Mouse (Mus musculus): ENCODE results near the gene Fut1.
"Not testable (repeated sequence)": the region's sequence is repeated elsewhere in the genome, so short reads cannot be mapped to it uniquely, and the experiment has no call there.

The Fut1 gene

DNA sequence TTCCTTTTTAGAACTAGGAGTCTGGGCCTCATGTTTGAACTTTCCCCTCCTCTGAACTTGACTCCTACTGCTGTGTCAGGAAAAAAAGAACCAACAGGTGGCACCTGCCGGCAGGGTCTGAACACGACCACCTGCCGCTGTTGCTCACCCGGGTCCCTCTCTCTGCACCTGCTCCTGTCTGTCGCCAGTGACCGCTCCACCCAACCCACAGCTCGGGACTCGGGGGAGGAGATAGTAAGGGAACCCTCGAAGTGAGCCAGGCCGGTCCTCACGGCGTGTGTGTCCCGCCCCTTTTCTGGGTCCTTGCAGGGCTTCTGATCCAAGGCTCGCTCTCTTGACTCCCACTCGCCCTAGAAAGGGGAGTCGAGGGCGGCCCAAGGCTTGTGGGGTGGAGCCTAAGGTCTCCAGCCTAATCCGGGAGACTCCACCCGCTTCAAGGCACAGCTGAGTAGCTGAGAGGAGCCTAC is 22.5 kb downstream of the Fut1 start, which contains the start of gene Mamstr:
Gene Mamstr, plus strand, starts transcription at position 417 of the 467 bp plus-strand sequence.
- DNase-seq: no peak

DNA sequence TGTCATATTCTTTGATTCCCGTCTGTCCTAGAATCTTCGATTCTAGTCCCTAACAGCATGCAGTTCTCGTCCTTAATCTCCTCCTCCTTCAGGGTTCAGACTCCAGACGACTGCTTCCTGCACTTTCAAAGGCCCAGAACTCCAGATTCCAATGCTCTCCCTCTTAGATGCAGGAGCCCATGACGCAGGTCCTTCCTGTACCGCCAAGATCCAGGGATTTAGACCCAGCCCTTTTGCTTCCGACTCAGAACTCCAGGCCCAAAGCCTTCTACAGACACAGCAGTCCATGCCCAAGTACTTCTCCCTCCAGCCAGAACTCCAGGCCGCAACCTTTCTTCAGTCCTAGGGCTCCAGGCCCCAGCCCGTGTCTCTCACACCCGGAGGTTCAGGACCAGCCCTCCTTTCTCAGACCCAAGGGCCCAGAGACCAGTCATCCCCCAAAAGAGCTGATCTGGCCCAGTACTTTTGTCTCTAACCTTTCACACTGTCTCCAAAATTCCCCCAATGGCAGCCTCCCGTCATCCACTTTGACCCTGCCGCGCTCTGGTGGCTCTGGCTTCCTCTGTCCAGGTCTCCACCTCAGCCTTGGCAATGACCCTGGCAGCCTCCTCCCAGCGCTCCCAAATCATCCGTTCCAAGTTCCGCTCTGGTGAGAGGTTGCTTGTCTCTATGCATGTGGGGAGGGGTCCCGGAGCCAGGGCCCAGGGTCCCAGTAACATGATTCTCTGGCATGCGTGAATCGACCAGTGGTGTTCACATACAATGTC is 23.3 kb downstream of the Fut1 start:
- peak; percentile 48 to 56 for DNase-seq

DNA sequence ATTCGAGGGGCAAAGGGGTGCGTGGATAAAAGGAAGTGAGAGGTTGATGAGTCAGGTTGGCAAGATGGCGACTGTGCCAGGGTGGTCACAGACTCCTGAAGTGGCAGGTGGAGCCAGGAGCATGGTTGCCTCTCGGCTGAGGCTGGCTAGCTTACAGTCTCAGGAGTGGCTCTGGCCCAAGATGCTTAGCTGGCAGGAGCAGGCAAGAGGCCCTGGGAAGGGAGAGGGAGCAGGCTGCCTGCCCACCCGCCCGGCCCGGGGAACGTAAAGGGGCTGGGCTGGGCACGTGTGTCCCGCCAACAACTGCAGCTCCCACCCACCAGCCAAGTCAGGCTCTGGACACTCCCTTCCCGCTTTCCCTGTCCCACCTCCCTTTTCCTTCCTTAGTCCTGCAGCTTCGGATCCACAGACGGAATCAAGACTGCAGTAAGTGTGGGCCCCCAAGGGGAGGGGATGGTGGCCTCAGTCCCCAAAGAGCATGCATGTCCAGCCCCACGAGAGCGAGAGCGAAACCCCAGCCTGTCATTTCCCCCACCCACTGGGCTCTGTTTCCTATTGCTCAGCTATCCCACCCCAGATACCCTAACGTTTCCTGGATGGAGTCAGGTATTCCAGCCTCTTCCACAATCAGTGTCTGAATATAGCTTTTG is 24.4 kb downstream of the Fut1 start:
- peak; percentile 39 to 55 for DNase-seq

DNA sequence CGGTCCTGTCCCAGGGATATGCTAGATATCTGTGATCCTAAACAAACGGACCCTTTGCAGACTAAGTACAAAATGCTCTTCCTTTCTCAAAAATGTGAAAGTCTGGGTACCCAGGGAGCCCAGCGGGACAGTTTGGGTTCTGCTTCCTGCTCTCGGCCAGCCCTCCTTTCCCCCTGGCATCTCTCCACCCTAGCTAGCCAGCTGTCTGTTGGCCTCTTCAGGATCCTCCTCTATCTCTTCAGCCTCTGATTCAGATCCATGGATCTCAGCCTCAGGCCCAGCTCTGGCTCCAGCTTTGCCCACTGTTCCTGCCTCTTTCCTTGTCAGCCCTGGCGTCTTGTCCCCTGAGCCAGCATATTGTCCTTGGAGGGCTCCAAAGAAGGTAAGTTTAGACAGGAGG is 25.0 kb downstream of the Fut1 start:
- no peak for DNase-seq

DNA sequence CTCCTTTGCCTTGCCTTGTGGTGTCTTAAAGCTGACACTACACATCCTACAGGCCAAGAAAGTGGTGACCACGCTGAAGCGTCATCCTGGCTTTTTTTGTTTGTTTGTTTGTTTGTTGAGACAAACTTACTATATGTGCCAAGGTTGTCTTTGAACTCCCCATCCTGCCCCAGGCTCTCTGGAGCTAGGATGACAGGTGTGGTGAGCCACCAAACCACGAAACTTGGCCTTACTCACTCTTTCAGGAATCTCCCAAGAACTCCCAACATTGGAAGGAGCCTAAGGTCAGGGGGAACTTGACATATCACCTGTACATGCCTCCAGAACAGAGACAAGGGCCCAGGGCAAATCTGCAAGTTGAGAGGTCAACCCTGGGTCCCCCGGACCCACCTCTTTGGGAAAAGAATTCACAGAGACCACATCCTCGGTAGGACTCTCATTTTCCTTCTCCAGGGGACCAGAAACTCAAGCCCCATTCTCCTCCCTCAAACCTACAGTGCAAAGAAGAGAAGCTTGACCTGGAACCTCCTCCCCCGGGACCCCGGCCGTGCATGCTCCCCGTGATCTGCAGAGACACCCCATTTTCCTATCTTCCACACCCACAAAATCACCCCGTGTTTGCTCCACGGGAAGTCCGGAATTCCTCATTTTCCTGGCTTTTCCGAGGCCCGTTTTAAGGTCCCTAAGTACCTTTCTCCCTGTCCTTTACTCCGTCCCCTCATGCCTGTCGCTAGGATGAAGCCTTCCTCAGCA is 25.6 kb downstream of the Fut1 start:
- DNase-seq: no peak

DNA sequence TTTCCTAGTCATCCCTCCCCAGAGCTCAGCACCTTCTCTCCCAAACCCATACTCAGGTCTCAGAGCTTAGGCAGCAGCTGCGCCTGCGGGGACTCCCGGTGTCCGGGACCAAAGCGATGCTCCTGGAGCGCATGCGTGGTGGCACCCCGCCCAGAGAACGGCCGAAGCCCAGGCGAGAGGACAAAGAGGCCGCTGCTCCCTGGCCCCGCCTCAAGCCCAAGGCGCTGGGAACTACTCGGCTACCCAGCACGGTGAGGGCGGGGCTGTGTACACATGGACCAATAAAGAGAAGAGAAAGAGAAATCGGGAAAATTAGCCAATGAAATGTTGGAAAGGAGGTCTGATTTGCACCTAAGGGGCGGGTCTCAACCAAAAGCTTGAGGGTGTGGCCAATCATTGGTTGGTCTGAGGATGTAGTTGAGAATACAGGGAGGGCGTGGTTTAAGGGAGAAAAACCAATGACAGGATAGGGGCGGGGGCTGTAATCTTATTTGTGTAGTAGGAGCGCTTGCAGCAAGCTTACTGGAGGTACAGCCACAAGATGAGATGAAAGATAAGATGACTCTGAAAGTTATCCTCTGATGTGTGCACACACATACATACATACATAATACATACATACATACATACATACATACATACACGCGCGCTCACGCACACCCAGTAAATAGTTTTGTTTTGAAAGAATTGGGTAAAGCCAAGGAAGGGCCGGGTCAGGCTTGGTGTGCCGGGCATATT is 26.5 kb downstream of the Fut1 start:
- DNase-seq: peak; percentile 91 to 93

DNA sequence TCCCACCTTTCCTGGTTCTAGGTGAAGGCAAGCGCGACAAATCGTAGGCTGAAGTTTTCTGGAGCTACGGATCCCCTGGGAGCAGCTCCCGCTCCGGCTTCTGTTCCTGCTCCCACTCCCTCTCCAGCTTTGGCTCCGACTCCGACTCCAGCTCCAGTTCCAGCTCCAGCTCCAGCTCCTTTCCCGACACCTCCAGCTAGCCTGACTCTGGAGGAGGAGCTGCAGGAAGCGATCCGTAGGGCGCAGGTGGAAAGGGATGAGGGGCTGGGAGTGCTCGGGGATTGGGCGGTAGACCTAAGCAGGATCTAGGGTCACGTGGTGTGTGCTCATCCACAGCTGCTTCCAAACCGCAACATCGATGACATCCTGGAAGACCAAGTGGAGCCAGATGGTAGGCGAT is 27.1 kb downstream of the Fut1 start:
- no peak for DNase-seq

DNA sequence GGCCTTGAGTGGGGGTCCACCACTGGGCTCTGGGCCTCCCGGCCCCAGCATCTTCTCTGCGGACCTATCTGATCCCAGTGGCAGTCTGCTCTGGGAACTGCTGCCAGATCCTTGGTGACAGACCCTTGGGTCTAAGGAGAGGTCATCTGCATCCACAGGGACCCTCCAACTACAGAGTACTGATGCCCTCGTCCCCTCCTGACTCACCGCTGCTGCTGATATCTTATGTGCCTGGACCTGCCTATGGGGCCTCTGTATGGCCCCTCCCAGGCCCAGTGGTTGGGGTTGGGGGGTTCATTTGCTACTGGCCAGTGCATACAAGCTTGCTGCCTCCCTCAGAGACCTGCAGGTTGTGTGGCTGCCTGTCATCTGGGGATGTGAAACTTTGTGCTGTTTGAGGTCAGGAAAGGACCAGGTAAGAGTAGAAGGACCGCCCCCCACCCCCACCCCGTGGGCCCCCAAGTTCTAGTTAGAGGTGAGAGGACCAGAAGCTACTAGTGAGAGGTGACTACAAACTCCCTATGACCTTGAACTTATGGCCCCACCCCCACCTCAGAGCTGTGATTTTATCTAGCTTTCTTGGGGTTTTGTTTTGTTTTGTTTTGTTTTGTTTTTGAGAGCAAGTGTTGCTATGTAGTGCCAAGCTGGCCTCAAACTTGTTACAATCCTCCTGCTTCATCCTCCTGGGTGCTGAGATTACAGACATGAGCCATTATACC is 27.9 kb downstream of the Fut1 start:
- no peak for DNase-seq

DNA sequence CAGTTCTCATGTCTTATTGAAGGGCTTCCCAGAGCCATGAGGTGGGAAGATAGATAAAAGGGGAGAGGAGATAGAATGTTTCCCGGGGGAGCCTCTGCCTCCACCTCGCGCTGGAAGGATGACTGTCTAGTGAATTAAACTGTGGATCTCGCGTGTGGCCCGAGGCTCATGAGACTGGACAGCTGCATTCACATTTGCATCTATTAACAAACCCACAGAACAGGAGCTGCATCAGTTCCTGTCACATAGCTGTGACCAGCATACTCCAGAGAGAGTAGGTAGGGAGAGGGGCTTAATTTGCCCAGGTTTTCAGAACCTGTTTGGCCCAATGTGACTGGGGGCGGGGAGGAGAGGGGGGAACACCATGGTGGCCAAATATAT is 28.5 kb downstream of the Fut1 start:
- no peak for DNase-seq

DNA sequence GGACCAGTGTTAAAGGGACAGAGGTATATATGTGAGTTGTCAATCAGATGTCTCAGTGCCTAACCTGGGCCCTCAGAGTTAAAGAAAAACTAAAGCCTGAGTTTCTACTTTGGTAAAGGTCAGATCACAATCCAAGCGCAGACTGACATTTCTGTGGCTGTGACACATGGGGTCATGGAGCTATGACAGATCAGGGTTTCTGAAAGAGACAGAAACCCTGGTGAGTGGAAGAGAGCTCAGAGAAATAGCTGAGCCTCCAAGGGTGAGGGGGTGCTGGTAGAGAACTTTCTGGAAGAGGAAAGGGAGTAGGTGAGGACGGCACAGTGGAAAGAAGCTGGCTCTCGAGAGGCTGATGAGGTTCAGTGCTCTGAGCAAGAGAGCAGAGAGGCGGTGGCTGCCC is 29.6 kb downstream of the Fut1 start:
- DNase-seq: no peak

DNA sequence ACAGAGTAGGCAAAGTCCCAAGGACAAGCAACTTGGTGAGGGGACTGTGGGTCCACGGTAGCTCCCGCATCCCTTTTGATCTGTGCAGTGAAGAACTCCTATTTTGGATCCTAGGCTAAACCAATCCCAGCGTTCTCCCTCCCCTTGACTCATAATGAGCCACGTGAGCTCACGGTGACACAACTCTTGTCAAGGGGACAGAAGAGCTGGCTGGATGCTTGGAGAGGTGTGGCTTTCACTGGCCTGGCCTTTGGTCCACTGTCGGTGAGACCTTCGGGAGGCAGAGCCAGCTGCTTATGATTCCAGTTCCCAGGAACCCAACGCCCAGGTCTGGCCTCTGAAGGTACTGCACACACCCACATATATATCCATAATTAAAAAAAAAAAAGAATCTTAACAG is 32.3 kb downstream of the Fut1 start:
- no peak for DNase-seq

DNA sequence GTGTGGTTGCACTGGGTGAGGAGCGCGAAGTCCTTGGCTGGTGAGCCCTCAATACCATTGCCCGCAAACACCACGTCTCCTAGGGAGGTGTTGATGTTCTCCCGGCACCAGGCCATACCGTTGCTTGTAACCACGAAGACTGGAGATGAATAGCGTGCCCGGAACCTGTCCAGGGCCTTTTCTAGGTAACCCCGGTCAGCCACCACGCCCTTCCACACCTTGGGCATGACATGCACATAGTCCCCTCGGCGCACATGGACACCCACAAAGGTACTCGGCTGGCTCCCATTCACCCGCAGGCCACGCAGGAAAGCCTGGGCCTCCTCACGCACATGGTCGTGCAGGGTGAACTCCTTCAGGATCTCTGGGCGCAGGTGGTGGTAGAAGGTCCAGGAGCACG is 33.4 kb downstream of the Fut1 start:
- not testable (repeated sequence) for DNase-seq

DNA sequence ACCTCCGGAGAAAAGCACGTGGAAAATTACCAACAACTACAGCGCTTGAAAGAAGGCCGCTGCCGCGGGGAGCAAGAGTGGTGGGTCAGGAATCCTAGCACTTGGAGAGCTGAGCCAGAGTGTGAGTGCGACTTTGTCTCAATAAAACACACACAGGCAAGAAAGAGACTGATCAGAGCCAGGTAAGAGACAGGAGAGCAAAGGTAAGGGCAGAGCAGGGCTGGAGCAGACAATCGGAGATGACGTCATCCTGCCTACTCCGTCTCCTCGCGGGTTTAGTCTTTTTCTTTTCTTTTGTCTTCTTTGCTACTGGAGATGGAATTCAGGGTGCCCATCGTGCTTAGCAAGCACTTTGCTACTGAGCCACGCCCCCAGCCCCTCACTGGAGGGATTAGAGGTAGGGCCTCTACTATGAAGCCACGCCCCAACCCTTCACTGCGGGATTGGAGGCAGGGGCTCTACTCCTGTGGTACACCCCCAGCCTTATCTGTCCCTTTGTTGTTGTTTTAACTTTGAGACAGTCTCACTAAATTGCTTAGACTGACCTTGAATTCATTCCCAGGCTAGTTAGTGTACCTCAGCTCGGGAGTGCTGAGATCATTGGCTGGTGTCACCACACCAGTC is 37.4 kb downstream of the Fut1 start:
- DNase-seq: no peak

DNA sequence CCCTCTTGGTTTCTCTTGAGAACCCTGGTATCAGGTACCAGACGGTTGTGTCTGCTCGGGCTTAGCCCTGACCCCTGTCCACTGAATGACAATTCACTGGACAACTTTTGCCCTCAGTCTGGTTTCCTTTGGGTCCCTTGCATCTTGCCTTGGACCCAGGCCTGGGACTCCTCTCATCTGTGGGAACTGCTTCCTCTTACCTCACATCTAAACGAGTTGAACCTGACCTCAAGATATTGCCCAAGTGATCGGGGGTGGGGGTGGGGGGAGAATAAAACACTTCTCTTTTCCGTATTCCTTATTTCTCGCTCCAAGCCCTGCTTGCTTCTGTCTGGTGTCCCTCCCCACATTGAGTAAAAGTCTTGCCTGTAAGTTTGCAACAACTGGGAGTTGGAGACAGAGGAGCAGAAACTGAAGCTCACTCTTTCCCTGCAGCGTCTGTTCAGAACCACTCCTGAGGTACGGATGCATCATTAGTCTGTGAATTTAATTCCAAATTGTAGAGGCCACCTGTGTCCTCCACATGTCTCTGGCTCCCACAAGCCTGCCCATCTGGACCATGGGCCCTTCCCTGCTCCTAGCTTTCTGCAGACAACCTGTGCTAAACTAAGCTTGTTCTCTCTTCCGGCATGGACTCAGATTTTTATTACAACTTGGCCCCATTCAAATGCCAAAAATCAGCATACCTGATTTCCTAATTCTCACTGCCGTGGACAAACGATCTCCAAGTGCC is 43.8 kb downstream of the Fut1 start:
- no peak for DNase-seq

DNA sequence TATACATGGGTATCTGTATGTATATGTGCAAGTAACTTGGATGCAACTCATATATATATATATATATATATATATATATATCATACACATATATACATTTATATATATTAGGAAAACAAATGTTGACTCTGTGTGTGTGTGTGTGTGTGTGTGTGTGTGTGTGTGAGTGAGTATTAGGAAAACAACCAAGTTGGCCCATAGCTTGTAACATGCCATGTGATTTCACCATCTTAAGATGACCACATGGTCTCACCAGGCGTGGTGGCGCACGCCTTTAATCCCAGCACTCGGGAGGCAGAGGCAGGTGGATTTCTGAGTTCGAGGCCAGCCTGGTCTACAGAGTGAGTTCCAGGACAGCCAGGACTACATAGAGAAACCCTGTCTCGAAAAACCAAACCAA is 44.6 kb downstream of the Fut1 start:
- DNase-seq: not testable (repeated sequence)

DNA sequence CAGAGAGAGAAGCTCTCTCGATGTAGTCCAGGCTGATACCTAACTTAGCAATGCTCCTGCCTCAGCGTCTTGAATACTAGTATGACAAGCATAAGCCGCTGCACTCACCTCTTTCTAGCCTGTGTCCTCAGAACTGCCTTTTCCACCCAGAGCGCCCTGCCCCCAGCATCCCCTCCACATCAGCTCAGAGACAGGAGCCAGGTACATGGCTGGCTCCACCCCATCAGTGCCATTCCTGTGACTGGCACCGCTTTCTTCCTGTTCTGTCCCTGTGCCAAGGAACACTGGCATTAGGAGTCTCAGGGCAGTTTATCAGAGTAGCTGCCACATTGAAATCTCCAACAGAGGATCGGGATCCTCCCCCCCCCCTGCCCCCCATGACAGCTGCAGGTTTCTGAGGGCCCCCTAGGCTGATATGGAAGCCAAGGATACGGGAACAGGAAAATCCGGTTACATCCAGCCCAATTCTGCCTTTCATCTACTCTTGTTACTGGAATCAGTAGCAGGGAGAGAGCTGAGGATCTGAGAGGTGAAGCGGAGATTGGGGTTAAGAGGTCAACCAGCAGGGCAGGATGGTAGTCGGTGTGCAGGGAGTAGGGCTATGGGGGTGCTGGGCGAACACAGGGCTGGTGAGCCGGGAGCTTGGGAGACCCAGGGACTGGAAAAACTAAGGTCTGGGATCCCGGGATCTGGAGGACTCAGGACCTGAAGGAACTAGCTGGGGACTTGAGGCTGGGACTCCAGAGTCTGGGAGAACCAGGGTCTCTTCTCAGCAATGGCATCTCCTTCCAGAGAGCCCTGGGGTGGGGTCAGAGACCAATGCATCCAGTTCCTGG is 48.4 kb downstream of the Fut1 start:
- DNase-seq: no peak

DNA sequence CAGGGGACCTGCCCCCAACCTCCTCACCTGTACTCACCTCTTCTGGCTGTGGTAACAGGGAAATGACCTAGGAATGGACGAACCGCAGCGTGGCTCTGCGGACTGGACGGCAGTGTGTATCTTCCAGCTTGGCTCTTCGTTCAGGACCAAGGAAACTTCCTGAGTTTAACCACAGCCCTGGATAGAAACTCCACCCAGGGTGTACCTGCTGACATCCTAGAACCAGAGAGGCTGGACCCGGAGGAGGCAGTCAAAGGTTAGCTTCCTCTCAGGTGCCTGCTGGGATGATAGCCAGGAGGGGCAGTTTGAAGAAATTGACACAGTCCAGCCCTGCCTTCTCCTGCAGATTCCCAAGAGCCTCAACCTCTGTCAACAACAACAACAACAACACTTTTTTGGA is 49.1 kb downstream of the Fut1 start, which contains the start of gene Fut2:
Gene Fut2, minus strand, starts transcription at position 234 of the 400 bp plus-strand sequence.
- DNase-seq: no peak

DNA sequence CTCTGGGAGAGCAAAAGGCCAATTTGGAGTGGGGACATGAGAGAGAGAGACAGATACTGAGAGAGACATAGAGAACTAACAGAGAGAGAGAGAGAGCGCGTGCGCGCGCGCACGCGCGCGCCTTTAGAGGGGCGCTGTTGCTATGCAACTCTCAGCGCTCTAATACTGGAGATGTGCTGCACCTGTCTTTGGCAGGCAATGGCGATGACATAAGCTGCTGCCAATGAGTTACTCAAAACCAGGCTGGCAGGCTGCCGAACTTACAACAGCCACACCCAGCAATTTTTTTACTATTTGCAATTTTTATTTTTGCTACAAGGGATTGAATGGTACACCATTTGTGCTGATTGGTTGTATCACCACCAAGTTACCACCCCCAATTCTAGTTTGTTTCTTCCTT is 50.7 kb downstream of the Fut1 start:
- no peak for DNase-seq

DNA sequence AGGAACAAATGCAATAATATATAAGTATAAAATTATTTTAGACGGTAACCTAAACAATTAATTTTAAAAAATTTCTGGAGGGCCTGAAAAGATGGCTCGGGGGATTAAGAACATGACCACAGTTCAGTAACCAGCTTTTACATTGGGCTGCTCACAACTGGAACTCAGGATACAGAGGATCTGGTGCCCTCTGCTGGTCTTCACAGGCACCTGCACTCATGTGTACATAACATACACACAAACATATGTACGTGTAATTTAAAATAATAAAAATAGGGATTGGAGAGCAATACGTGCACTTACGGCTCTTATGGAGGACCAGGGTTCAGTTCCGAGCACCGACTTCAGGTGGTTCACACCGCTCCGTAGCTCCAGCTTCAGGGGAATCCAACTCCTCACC is 51.8 kb downstream of the Fut1 start:
- DNase-seq: no peak

Data from kidney, postnatal 36 days (tissue).